Mouse (Mus musculus): ENCODE results near the gene Rab43. TPM values are rescaled to one million over a fixed set of nuclear protein-coding genes. Genes with fewer than 3 reads are reported as not detected.
A peak's percentile ranks its signal among the peaks of the same experiment; 100 is the strongest.

Rab43 gene
- total and polyA plus RNA-seq, 3 experiments: 11.1 to 12.2 (median 11.6) TPM

- 0 out of 2 replicates have a peak, but pooled peaks cover 1% of the 10 kb centered on the region for H3K79me2 ChIP-seq (replicated peaks; ENCODE audit: control insufficient read depth, insufficient read depth, low read length)
- no peak overlapping the region for H3K4me3 ChIP-seq
- DNase-seq: no peak
- intact Hi-C loops (cut with DNase I): no loop called here
- peaks cover 34% of the 10 kb centered on the region for H3K36me3 ChIP-seq (ENCODE audit: control insufficient read depth, insufficient read depth, low read length)
- TF ChIP-seq EP300 (IDR thresholded peaks at IDR 0.05; ENCODE audit: insufficient read depth, low read depth, low read length) (no peak), POLR2A (IDR thresholded peaks at IDR 0.05; ENCODE audit: insufficient read depth, low read depth, low read length) (no peak), CTCF (IDR thresholded peaks at IDR 0.05) (no peak)
- H3K27me3 ChIP-seq (ENCODE audit: control insufficient read depth, insufficient read depth, low read length): no peaks in the 10 kb centered on the region
- no peak overlapping the region for H3K27ac ChIP-seq
- 79% methylated on average over 8 of the region's 8 CpGs for WGBS
- H3K4me1 ChIP-seq (ENCODE audit: control insufficient read depth, insufficient read depth, low read length): no peaks in the 10 kb centered on the region
- H3K9ac ChIP-seq (ENCODE audit: low read depth, low read length): no peak overlapping the region
These were observed 29.7 kb upstream of the Rab43 start for GRCm38 (mm10) chr6:87841635-87842034.

DNA sequence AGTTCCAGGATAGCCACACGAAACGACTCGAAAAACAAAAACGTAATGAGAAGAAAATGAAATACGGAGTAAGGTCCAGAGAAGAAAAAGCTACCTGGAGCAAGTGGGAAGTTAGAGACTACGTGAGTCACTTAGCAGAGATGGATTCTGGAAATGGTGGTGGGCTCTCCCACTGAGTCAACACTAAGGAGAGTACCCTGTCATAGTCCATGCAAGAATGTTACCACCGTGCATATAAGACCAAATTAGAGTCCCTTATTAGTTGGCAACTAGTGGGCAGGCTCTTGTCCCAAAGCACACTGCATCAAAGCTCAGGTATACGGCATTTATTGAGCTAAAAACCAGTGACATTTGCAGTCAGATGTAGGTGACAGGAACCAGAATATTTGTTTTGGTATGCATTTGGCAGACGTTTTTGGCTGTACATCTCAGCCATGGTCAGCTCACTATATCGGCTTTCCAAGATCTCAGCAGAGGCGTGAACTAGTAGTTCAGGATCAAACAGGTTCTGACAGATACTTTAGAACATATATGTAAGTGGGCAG, 27.9 kb upstream of the Rab43 start:
- H3K27ac ChIP-seq: no peak overlapping the region
- TF ChIP-seq EP300 (IDR thresholded peaks at IDR 0.05; ENCODE audit: insufficient read depth, low read depth, low read length): no peak
- TF ChIP-seq POLR2A (IDR thresholded peaks at IDR 0.05; ENCODE audit: insufficient read depth, low read depth, low read length): no peak
- no peak for TF ChIP-seq CTCF (IDR thresholded peaks at IDR 0.05)

DNA sequence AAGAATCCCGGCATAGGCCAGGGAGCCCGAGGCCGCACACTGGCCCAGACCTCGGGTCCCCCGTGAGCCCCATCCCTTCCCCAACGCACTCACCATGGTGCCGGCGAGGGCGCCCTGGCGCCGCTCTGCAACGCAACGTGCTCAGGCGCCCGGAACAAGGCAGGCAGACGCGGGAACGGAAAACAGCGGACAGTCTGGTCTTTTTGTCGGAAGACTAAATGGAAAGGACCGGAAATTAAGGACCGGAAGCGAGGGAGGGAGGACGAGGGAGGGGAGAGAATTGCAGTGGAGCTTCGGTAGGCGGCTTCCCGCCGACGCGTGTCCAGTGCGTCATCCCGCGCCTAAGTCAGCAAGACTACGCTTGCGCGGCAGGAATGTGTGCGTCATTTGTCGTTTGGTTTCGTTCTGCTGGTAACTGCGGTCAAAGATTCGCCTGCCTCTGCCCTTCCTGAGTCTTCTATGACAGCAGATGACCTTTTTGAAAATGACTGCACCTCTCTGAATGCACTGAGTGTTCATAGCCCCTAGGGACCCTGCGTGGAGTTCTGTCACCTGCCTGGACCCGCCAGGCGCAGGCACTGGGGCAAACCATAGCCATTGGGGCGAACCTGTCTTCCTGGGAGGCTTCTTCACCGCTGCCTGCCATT, 26.7 kb upstream of the Rab43 start, which contains the start of gene Isy1:
Gene Isy1 (minus strand): TSS at position 248 of the 647 bp plus-strand sequence.
- H3K4me3 ChIP-seq: peak within 1 kb of the TSS; percentile 71
- 0 out of 2 replicates have a peak, but pooled peaks cover 1% of the 10 kb centered on the region for H3K79me2 ChIP-seq (replicated peaks; ENCODE audit: control insufficient read depth, insufficient read depth, low read length)
- H3K36me3 ChIP-seq (ENCODE audit: control insufficient read depth, insufficient read depth, low read length): peaks cover 11% of the 10 kb centered on the region
- under 1% methylated on average over 46 of the region's 46 CpGs for WGBS
- H3K4me1 ChIP-seq (ENCODE audit: control insufficient read depth, insufficient read depth, low read length): no peaks in the 10 kb centered on the region
- TF ChIP-seq POLR2A (IDR thresholded peaks at IDR 0.05; ENCODE audit: insufficient read depth, low read depth, low read length): peak; percentile 97
- 0 out of 2 replicates have a peak, but pooled peaks have one; percentile 22 for TF ChIP-seq CTCF (IDR thresholded peaks at IDR 0.05)
- peak; percentile 92 for TF ChIP-seq EP300 (IDR thresholded peaks at IDR 0.05; ENCODE audit: insufficient read depth, low read depth, low read length)
- H3K9ac ChIP-seq (ENCODE audit: low read depth, low read length): peak within 1 kb of the TSS; percentile 77
- peak; percentile 91 to 96 for DNase-seq
- no peaks in the 10 kb centered on the region for H3K27me3 ChIP-seq (ENCODE audit: control insufficient read depth, insufficient read depth, low read length)
- intact Hi-C loops (cut with DNase I): loop anchor here (1.0 to 2.0 kb wide), 3 partner anchors 13 to 50 kb away; partner anchors contain the start of gene Cnbp
- H3K27ac ChIP-seq: peak within 1 kb of the TSS; percentile 83

More for the DNA sequence above, 27.9 kb upstream of the Rab43 start:
- H3K36me3 ChIP-seq (ENCODE audit: control insufficient read depth, insufficient read depth, low read length): peaks cover 21% of the 10 kb centered on the region
- DNase-seq: no peak
- 0 out of 2 replicates have a peak, but pooled peaks cover 1% of the 10 kb centered on the region for H3K79me2 ChIP-seq (replicated peaks; ENCODE audit: control insufficient read depth, insufficient read depth, low read length)
- no peak overlapping the region for H3K9ac ChIP-seq (ENCODE audit: low read depth, low read length)
- H3K4me1 ChIP-seq (ENCODE audit: control insufficient read depth, insufficient read depth, low read length): no peaks in the 10 kb centered on the region
- 48% methylated on average over 11 of the region's 11 CpGs for WGBS
- H3K27me3 ChIP-seq (ENCODE audit: control insufficient read depth, insufficient read depth, low read length): no peaks in the 10 kb centered on the region
- intact Hi-C loops (cut with DNase I): loop anchor here (2.0 kb wide), 1 partner anchor 49 kb away; no protein-coding TSS in a partner anchor
- no peak overlapping the region for H3K4me3 ChIP-seq

- Histone ChIP-seq H3K4me1 (ENCODE audit: control insufficient read depth, insufficient read depth, low read length) (no peaks in the 10 kb centered on the region), H3K36me3 (ENCODE audit: control insufficient read depth, insufficient read depth, low read length) (no peaks in the 10 kb centered on the region; the same call in 1 of the 2 replicates), H3K4me3 (no peak within 1 kb of the TSS), H3K27me3 (ENCODE audit: control insufficient read depth, insufficient read depth, low read length) (no peaks in the 10 kb centered on the region), H3K79me2 (replicated peaks; ENCODE audit: control insufficient read depth, insufficient read depth, low read length) (0 out of 2 replicates have a peak, but pooled peaks cover 1% of the 10 kb centered on the region), H3K9ac (ENCODE audit: low read depth, low read length) (no peak within 1 kb of the TSS), H3K27ac (no peak within 1 kb of the TSS)
- no peak for DNase-seq
- WGBS: 93% methylated on average over 7 of the region's 7 CpGs
- intact Hi-C loops (cut with DNase I): no loop called here
- TF ChIP-seq EP300 (IDR thresholded peaks at IDR 0.05; ENCODE audit: insufficient read depth, low read depth, low read length) (no peak), POLR2A (IDR thresholded peaks at IDR 0.05; ENCODE audit: insufficient read depth, low read depth, low read length) (no peak), CTCF (IDR thresholded peaks at IDR 0.05) (no peak)
These were observed 23.7 kb upstream of the Rab43 start, which contains the start of gene Gm45140 for GRCm38 (mm10) chr6:87835695-87836094. Gene Gm45140, minus strand, starts transcription at chr6:87835795.

DNA sequence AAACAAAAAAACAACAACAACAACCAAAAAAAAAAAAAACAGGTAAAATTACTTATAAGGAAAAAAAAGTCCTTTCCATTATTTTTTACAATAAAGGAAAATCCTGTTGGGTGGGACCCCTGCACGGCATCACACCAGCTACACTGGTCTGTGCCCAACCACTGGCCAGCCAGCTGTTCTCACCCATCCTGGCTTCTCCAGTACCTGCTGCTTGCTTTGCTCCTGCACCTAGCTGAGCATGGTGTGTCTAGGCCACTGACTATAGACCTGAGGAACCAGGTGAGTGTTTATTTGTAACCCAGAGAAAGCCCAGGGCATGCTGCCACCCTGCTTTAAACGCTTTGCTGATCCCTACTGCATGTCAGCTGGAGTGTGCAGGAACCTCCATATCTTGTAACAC, 8.4 kb upstream of the Rab43 start:
- WGBS: 97% methylated on average over 2 of the region's 2 CpGs
- Histone ChIP-seq H3K4me1 (ENCODE audit: control insufficient read depth, insufficient read depth, low read length) (no peaks in the 10 kb centered on the region), H3K9ac (ENCODE audit: low read depth, low read length) (no peak overlapping the region), H3K79me2 (replicated peaks; ENCODE audit: control insufficient read depth, insufficient read depth, low read length) (no peaks in the 10 kb centered on the region), H3K4me3 (no peak overlapping the region), H3K36me3 (ENCODE audit: control insufficient read depth, insufficient read depth, low read length) (no peaks in the 10 kb centered on the region), H3K27me3 (ENCODE audit: control insufficient read depth, insufficient read depth, low read length) (no peaks in the 10 kb centered on the region), H3K27ac (no peak overlapping the region)
- intact Hi-C loops (cut with DNase I): no loop called here
- no peak for DNase-seq
- TF ChIP-seq EP300 (IDR thresholded peaks at IDR 0.05; ENCODE audit: insufficient read depth, low read depth, low read length): no peak
- no peak for TF ChIP-seq POLR2A (IDR thresholded peaks at IDR 0.05; ENCODE audit: insufficient read depth, low read depth, low read length)
- no peak for TF ChIP-seq CTCF (IDR thresholded peaks at IDR 0.05)

Data from heart, adult 2 months (tissue).